Mouse (Mus musculus): ENCODE measurements around the gene Twist2.

Twist2 gene

GRCm38 (mm10) chr1:91819237-91819636 lies 18.0 kb downstream of the Twist2 start:
- no peak for DNase-seq (ENCODE audit: low spot score in 2 of 2)

GRCm38 (mm10) chr1:91820531-91820930 lies 19.3 kb downstream of the Twist2 start:
- no peak for DNase-seq (ENCODE audit: low spot score in 2 of 2)

DNA sequence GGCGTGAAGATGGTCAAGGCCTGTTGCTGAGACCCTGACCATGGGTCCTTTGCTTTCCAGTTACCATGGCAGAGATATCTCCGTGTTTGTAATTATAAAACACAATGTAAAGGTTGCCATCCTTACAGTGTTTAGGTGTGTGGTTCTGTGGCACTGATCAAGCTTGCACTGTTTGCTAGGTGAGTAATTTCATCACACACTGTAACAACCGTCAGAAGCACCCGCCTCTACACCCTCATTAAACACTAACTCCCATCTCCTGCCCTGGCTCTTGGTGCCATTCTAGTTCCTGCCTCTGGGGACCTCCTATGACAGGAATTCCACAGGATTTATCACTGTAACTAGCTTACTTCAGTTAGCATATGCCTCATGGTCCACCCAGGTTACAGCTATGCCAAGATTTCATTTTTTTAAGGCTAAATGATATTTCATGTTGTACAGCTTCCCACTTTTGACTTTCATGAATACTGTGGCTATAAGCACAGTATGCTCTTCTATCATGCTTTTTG lies 21.1 kb downstream of the Twist2 start:
- DNase-seq (ENCODE audit: low spot score in 2 of 2): no peak

- DNase-seq (ENCODE audit: low spot score in 2 of 2): no peak
These were observed 22.3 kb downstream of the Twist2 start for GRCm38 (mm10) chr1:91823530-91823929.

DNA sequence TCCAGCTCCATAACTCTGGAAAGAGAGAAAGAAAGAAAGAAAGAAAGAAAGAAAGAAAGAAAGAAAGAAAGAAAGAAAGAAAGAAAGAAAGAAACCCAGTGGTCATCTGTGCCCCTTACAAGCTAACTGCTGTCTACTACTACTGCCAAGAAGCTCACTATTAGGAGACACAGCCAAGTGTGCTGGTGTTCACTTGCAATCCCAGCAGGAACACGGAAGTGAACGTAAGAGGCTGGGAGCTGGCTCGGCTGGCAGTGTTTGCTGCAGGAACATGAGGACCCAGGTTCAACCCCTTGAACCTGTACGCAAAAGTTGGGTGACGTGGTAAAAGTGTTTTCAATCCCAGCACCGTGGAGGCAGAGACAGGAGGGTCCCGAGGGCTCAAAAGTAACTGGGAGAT lies 22.7 kb downstream of the Twist2 start:
- DNase-seq (ENCODE audit: low spot score in 2 of 2): no peak

DNA sequence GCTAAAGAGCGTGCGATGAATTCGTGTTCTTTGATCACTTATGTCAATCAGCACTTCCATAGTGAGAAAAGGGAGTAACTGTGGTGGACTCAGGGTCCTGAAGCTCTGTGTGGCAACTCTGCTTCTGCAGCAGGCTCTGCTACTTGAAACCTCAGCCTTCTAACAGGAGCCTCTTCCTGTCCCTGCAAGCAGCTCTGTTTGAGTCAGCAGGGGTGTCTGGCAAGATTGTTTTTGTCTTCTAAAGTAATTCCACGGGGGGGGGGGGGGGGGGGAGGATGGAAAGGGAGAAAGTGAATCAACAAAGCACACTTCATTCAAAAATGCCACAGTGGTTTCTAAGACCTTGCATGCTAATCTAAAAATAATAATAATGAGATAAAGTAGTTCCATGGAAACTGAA lies 24.0 kb downstream of the Twist2 start:
- DNase-seq (ENCODE audit: low spot score in 2 of 2): no peak

GRCm38 (mm10) chr1:91831978-91832377 lies 30.7 kb downstream of the Twist2 start:
- no peak for DNase-seq (ENCODE audit: low spot score in 2 of 2)

- DNase-seq (ENCODE audit: low spot score in 2 of 2): no peak
These were observed 38.3 kb downstream of the Twist2 start for GRCm38 (mm10) chr1:91839557-91839956.

DNA sequence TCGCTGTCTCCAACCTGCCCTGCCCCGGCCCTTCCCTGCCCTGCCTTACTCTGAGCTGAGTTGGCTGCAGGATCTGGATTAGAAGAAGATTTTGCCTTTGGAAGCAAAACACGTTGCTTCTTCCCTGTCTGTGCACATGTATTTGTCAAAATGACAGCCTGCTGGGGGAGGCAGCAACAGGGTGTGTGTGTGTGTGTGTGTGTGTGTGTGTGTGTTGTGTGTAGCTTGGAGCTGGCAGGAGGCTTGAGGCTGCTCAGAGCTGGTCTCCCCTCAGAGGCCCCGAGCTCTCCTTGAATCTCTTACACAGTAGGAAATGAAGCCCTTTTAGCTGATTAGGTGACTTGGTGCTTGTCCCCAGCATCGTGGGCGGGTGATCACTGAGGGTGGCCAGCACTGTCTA lies 38.7 kb downstream of the Twist2 start:
- no peak for DNase-seq (ENCODE audit: low spot score in 2 of 2)

GRCm38 (mm10) chr1:91844236-91844635 lies 43.0 kb downstream of the Twist2 start:
- no peak for DNase-seq (ENCODE audit: low spot score in 2 of 2)

DNA sequence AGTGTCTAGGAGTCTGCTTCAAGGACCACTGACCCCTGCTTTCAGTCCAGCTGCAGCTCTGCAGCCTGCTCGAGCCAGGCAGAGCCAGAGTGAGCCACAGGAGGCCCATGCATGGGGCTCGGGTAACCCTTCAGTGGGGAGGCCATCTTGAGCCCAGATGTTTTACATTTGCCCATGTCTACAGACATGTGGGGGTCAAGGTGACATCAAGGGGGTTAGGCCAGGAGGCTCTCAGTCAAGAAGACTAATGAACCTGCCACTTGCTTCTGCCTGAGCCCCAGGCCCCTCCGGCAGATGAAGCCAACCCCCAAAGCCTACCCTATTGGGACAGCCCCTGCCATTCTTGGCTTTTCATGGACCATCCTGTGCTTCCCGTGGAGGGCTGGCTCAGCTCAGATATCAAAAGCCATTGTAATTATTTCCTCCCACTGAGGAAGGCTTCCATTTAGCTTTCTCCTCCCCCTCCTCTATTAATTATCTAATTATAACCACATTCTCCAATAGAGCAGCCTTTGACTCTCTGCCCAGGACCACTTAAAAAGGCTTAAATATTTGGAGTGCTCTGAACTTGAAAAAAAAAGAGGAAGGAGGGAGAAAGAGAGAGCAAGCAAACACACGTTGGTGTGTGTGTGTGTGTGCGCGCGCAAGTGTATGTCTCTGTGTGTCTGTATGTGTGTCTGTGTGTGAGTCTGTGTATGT lies 43.6 kb downstream of the Twist2 start:
- no peak for DNase-seq (ENCODE audit: low spot score in 2 of 2)

GRCm38 (mm10) chr1:91845380-91845957 lies 44.2 kb downstream of the Twist2 start:
- no peak for DNase-seq (ENCODE audit: low spot score in 2 of 2)

DNA sequence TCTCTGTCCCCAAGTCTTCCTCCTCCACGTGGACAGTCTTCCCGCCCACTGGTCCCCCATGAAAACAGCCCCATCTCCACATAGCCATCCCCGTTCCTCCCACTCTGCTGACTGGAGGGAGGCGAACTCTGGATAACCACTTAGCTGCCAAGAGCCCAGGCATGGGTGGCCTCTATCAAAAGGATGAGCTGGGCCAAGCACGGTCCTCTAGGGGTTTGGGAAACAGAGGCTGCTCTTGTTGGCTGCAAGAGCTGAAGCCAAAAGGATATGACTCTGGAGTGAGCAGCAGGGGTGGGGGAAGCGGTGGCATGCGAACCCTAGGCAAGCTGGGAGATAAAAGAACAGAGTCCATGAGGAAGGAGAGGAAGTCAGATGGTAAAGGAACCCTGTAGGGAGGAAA lies 50.0 kb downstream of the Twist2 start:
- no peak for DNase-seq (ENCODE audit: low spot score in 2 of 2)

GRCm38 (mm10) chr1:91856771-91857664 lies 55.8 kb downstream of the Twist2 start:
- DNase-seq (ENCODE audit: low spot score in 2 of 2): no peak

- no peak for DNase-seq (ENCODE audit: low spot score in 2 of 2)
These were observed 57.0 kb downstream of the Twist2 start for GRCm38 (mm10) chr1:91858101-91858790.

- DNase-seq (ENCODE audit: low spot score in 2 of 2): no peak
These were observed 57.6 kb downstream of the Twist2 start for GRCm38 (mm10) chr1:91858901-91859300.

GRCm38 (mm10) chr1:91861511-91861910 lies 60.2 kb downstream of the Twist2 start:
- DNase-seq (ENCODE audit: low spot score in 2 of 2): no peak

- DNase-seq (ENCODE audit: low spot score in 2 of 2): no peak
These were observed 64.7 kb downstream of the Twist2 start for GRCm38 (mm10) chr1:91866001-91866400.

GRCm38 (mm10) chr1:91871101-91871500 lies 69.8 kb downstream of the Twist2 start:
- no peak for DNase-seq (ENCODE audit: low spot score in 2 of 2)

DNA sequence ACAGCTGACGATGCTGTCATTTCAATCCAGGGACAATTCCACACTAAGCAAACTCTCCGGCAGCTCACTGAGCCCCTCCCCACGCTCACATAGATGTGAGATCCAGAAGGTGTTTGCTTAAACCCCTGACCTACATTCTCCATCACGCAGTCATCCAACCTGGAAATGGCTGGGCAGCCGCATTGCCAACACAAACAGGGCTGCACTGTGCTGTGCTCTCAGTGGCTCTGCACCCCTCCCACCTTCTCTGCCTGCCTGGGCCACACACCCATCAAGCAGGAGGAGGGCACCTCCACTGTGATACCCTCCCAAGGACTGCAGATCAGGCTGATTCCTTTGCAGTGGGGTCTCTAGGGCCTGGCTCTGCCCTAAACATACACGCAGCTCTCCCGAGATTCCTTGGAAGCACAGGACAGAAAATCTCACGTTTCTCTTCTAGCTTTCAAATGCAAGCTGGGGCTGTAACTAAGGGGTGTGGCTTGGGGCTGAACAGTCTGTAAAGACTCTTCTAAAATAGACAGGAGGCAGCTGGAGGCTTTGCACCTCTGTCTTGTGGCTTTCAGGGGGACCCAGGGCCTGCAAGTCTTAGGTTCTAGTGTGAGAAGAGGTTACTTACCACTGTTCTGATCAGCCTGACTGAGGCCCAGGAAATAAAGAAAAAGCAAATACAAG lies 71.3 kb downstream of the Twist2 start:
- no peak for DNase-seq (ENCODE audit: low spot score in 2 of 2)

DNA sequence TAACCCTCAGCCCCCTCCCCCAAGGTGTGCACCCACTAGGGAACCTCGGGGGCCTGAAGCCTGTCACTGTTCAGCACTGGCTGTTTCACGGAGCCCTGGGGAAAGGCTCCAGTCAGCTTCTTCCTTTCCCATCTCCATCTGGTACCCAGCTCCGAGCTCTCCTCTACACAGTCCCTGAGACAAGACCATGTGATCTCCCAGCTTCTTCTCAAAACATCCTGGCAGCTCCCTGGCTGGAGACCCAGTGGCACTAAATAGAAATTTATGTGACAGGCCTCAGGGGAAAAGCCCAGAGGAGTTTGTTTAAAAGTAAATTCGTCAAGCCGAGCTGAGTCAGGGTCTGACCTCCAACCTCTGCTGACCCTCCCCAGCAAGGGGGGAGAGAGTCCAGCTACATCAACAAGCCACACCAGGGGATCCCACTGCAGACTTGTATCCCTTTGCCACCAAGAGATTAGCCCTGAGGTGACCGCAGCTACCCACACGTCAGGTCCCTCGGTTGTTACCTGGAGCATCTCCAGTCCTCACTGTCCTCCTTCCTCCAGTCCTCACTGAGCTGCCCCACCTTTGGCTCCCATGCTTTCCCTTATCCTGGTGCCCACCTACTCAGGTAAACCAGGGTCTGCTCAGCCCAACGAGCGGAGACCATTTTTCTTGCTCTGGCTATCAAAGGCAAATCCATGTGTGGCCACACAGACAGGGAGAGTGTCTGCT lies 72.5 kb downstream of the Twist2 start:
- DNase-seq (ENCODE audit: low spot score in 2 of 2): no peak
